Mouse (Mus musculus) cerebellum, adult 8-10 months (tissue): ENCODE data around the gene Rbbp5.

Experiments
- DNase-seq: peaks from one replicate; pipeline ENCODE4 v3.0.0; 2022

Gene Rbbp5

DNA sequence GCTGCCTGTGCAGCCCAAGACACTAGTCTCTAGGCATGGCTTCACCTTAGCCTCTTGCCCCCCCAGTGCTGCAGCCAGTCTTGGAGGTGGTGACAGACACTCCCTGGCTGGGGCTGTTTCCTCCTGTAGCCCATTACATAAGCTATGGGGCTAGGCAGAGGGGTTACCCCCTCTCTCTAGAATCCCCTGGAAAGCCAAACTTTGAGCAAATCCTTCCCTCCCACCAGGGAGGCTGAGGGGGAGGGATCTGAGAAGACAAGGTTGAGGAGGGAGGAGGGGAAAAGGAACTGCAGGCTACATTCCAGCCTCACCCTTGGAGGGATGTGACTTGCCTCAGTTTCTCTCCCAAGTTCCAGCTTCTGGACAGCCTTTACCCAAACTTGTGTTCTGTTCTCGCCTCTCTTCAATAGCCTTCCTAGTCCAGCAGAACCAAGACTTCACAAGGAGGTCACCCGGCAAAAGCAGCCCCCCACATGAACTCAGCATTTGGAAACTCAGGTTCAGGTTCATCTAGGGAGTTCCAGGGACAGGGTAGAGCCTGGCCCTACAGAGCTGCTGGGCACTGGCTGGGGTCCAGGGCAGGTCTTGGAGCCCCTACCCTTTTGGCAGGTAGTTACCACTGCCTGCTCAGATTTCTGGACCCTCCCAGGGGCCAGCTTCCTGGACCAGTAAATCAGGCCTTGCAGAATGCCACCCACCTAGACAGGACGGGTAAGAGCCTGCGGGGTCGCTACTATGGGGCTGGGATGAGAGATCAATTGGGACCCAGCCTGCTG lies 64.8 kb downstream of the Rbbp5 start:
- DNase-seq = peak; percentile 51

DNA sequence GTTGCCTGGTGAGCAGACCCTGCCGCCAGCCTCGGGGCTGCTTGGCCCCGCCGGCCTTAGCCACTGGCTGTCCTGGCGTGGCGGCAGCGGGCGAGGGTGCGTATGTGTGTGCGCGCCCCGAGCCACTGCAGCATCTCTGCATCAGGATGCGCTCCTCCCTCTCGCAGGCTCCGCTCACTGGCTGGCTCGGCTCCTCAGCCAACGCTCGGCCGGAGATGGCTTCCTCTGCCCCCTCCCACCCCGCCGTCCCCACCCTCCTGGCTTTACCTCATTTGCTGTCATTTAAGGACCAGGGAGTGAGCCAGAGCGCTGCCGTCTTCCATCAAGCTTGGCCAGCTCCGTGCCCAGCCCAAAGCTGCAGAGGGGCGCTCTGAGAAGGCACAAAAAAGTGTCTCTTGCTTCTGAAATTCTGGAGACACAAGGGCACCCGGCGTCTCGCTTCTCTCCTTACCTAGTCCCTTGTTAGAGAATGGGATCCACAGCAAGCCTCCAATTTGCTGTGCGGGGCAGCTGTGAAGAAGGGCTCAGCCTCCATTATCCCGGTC lies 65.7 kb downstream of the Rbbp5 start, which contains the start of gene Cntn2:
Cntn2 (minus strand) TSS at position 495 of the 545 bp plus-strand sequence.
- DNase-seq = peak; percentile 82

DNA sequence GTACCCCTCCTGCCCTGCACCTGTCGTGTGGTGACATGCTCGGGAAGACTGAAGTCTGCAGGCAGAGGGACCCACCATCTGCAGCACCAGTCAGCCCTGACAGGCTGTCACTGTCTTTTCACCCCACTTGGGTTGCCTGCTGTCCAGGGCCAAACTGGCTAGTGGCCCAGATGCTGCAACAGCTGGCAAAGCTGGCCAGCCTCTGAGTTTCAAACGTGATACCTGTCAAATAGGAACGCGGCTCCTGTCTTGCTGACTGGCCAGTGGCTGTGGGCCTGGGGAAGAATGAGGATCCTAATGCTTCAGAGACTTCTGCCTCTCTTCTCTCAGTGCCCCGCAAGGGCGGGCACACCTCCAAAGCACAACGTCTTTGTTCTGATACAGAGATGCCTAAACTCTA lies 66.6 kb downstream of the Rbbp5 start:
- no peak for DNase-seq
